Mouse (Mus musculus): ENCODE measurements at regions not wholly inside any gene's neighbourhood (a gene's known extent, or its start where the extent isn't known, plus 50 kb on each side); places are given as distances from the start of the nearest gene placed in this dataset.

GRCm38 (mm10) chr11:7010858-7011257, 52.4 kb upstream of the Adcy1 start:
- Histone ChIP-seq H3K4me1 (ENCODE audit: control insufficient read depth, insufficient read depth, low read length) (no peaks in the 10 kb centered on the region), H3K79me2 (ENCODE audit: control insufficient read depth, insufficient read depth, low read length) (no peaks in the 10 kb centered on the region), H3K36me3 (ENCODE audit: control insufficient read depth, insufficient read depth, low read length) (no peaks in the 10 kb centered on the region), H3K9ac (ENCODE audit: low read depth, low read length) (no peak overlapping the region), H3K27me3 (ENCODE audit: control insufficient read depth, insufficient read depth, low read length) (no peaks in the 10 kb centered on the region), H3K27ac (replicated peaks; ENCODE audit: insufficient read depth, low read depth, low read length) (no peak overlapping the region), H3K4me3 (ENCODE audit: insufficient read depth, low read depth, low read length) (no peak overlapping the region)
- WGBS = 79% methylated on average over 3 of the region's 3 CpGs
- no peak for DNase-seq (ENCODE audit: extremely low read depth, low read depth, low spot score)
- TF ChIP-seq POLR2A (IDR thresholded peaks at IDR 0.05; ENCODE audit: extremely low read depth, insufficient read depth, low read length) (no peak), CTCF (IDR thresholded peaks at IDR 0.05; ENCODE audit: low read depth, low read length) (no peak)

- no peaks in the 10 kb centered on the region for H3K36me3 ChIP-seq (ENCODE audit: control insufficient read depth, insufficient read depth, low read length)
- TF ChIP-seq CTCF (IDR thresholded peaks at IDR 0.05; ENCODE audit: low read depth, low read length) (no peak), POLR2A (IDR thresholded peaks at IDR 0.05; ENCODE audit: extremely low read depth, insufficient read depth, low read length) (no peak)
Measured at GRCm38 (mm10) chr11:6999329-6999728, 64.0 kb upstream of the Adcy1 start.

GRCm38 (mm10) chr11:6998810-6999209, 64.5 kb upstream of the Adcy1 start:
- DNase-seq (ENCODE audit: extremely low read depth, low read depth, low spot score) = no peak
- 71% methylated on average over 1 of the region's 1 CpGs for WGBS
- Histone ChIP-seq H3K9ac (ENCODE audit: low read depth, low read length) (no peak overlapping the region), H3K4me3 (ENCODE audit: insufficient read depth, low read depth, low read length) (no peak overlapping the region), H3K27me3 (ENCODE audit: control insufficient read depth, insufficient read depth, low read length) (no peaks in the 10 kb centered on the region), H3K27ac (replicated peaks; ENCODE audit: insufficient read depth, low read depth, low read length) (no peak overlapping the region), H3K79me2 (ENCODE audit: control insufficient read depth, insufficient read depth, low read length) (no peaks in the 10 kb centered on the region), H3K36me3 (ENCODE audit: control insufficient read depth, insufficient read depth, low read length) (no peaks in the 10 kb centered on the region), H3K4me1 (ENCODE audit: control insufficient read depth, insufficient read depth, low read length) (no peaks in the 10 kb centered on the region)
- TF ChIP-seq POLR2A (IDR thresholded peaks at IDR 0.05; ENCODE audit: extremely low read depth, insufficient read depth, low read length) = no peak
- no peak for TF ChIP-seq CTCF (IDR thresholded peaks at IDR 0.05; ENCODE audit: low read depth, low read length)

More at GRCm38 (mm10) chr11:6999329-6999728, 64.0 kb upstream of the Adcy1 start:
- Histone ChIP-seq H3K79me2 (ENCODE audit: control insufficient read depth, insufficient read depth, low read length) (no peaks in the 10 kb centered on the region), H3K9ac (ENCODE audit: low read depth, low read length) (no peak overlapping the region), H3K27ac (replicated peaks; ENCODE audit: insufficient read depth, low read depth, low read length) (no peak overlapping the region), H3K4me1 (ENCODE audit: control insufficient read depth, insufficient read depth, low read length) (no peaks in the 10 kb centered on the region), H3K27me3 (ENCODE audit: control insufficient read depth, insufficient read depth, low read length) (no peaks in the 10 kb centered on the region), H3K4me3 (ENCODE audit: insufficient read depth, low read depth, low read length) (no peak overlapping the region)
- no peak for DNase-seq (ENCODE audit: extremely low read depth, low read depth, low spot score)

- no peaks in the 10 kb centered on the region for H3K27me3 ChIP-seq (ENCODE audit: control insufficient read depth, insufficient read depth, low read length)
- H3K4me3 ChIP-seq (ENCODE audit: insufficient read depth, low read depth, low read length) = no peak overlapping the region
- TF ChIP-seq POLR2A (IDR thresholded peaks at IDR 0.05; ENCODE audit: extremely low read depth, insufficient read depth, low read length) (no peak), CTCF (IDR thresholded peaks at IDR 0.05; ENCODE audit: low read depth, low read length) (no peak)
- no peaks in the 10 kb centered on the region for H3K4me1 ChIP-seq (ENCODE audit: control insufficient read depth, insufficient read depth, low read length)
- no peaks in the 10 kb centered on the region for H3K36me3 ChIP-seq (ENCODE audit: control insufficient read depth, insufficient read depth, low read length)
- DNase-seq (ENCODE audit: extremely low read depth, low read depth, low spot score) = no peak
- H3K79me2 ChIP-seq (ENCODE audit: control insufficient read depth, insufficient read depth, low read length) = no peaks in the 10 kb centered on the region
- no peak overlapping the region for H3K9ac ChIP-seq (ENCODE audit: low read depth, low read length)
- 72% methylated on average over 6 of the region's 6 CpGs for WGBS
- no peak overlapping the region for H3K27ac ChIP-seq (replicated peaks; ENCODE audit: insufficient read depth, low read depth, low read length)
Measured at GRCm38 (mm10) chr11:6997508-6997907, 65.8 kb upstream of the Adcy1 start.

GRCm38 (mm10) chr11:6993731-6994130, 69.6 kb upstream of the Adcy1 start:
- no peaks in the 10 kb centered on the region for H3K79me2 ChIP-seq (ENCODE audit: control insufficient read depth, insufficient read depth, low read length)
- no peaks in the 10 kb centered on the region for H3K36me3 ChIP-seq (ENCODE audit: control insufficient read depth, insufficient read depth, low read length)
- WGBS = 79% methylated on average over 2 of the region's 2 CpGs
- no peaks in the 10 kb centered on the region for H3K4me1 ChIP-seq (ENCODE audit: control insufficient read depth, insufficient read depth, low read length)
- no peak overlapping the region for H3K4me3 ChIP-seq (ENCODE audit: insufficient read depth, low read depth, low read length)
- no peak overlapping the region for H3K9ac ChIP-seq (ENCODE audit: low read depth, low read length)
- no peaks in the 10 kb centered on the region for H3K27me3 ChIP-seq (ENCODE audit: control insufficient read depth, insufficient read depth, low read length)
- TF ChIP-seq CTCF (IDR thresholded peaks at IDR 0.05; ENCODE audit: low read depth, low read length) = no peak
- TF ChIP-seq POLR2A (IDR thresholded peaks at IDR 0.05; ENCODE audit: extremely low read depth, insufficient read depth, low read length) = no peak
- no peak for DNase-seq (ENCODE audit: extremely low read depth, low read depth, low spot score)
- no peak overlapping the region for H3K27ac ChIP-seq (replicated peaks; ENCODE audit: insufficient read depth, low read depth, low read length)

- 87% methylated on average over 5 of the region's 5 CpGs for WGBS
- Histone ChIP-seq H3K4me1 (ENCODE audit: control insufficient read depth, insufficient read depth, low read length) (no peaks in the 10 kb centered on the region), H3K79me2 (ENCODE audit: control insufficient read depth, insufficient read depth, low read length) (no peaks in the 10 kb centered on the region), H3K36me3 (ENCODE audit: control insufficient read depth, insufficient read depth, low read length) (no peaks in the 10 kb centered on the region), H3K27ac (replicated peaks; ENCODE audit: insufficient read depth, low read depth, low read length) (no peak overlapping the region), H3K9ac (ENCODE audit: low read depth, low read length) (no peak overlapping the region), H3K27me3 (ENCODE audit: control insufficient read depth, insufficient read depth, low read length) (no peaks in the 10 kb centered on the region), H3K4me3 (ENCODE audit: insufficient read depth, low read depth, low read length) (no peak overlapping the region)
- DNase-seq (ENCODE audit: extremely low read depth, low read depth, low spot score) = no peak
- no peak for TF ChIP-seq CTCF (IDR thresholded peaks at IDR 0.05; ENCODE audit: low read depth, low read length)
- no peak for TF ChIP-seq POLR2A (IDR thresholded peaks at IDR 0.05; ENCODE audit: extremely low read depth, insufficient read depth, low read length)
Measured at GRCm38 (mm10) chr11:6991626-6992025, 71.7 kb upstream of the Adcy1 start.
